Mouse (Mus musculus): ENCODE results near the gene Mcm2.

Mcm2 gene

GRCm38 (mm10) chr6:88898534-88899048 is at the start of gene Mcm2:
Gene Mcm2 (minus strand): TSS chr6:88898780.
- peak; percentile 89 to 95 for DNase-seq

DNA sequence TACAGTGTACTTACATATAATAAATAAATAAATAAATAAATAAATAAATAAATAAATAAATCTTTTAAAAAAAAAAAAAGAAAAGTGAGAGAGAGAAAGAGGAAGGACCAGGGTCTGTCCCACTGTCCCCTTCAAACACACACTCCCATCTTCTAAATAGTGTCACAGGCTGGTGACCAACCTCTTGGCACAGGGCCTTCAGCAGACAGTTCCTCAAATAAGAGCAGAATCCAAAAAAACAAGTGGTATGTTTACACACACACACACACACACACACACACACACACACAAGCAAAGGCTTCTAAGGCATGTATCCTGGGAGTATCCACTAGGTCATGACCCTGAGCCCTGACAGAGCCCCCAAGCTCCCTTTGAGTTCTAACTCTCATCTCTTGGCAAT is 49.2 kb upstream of the Mcm2 start:
- DNase-seq = no peak

- no peak for DNase-seq
Observed at GRCm38 (mm10) chr6:88946442-88946841, 47.9 kb upstream of the Mcm2 start.

GRCm38 (mm10) chr6:88943666-88944065 is 45.1 kb upstream of the Mcm2 start:
- no peak for DNase-seq

DNA sequence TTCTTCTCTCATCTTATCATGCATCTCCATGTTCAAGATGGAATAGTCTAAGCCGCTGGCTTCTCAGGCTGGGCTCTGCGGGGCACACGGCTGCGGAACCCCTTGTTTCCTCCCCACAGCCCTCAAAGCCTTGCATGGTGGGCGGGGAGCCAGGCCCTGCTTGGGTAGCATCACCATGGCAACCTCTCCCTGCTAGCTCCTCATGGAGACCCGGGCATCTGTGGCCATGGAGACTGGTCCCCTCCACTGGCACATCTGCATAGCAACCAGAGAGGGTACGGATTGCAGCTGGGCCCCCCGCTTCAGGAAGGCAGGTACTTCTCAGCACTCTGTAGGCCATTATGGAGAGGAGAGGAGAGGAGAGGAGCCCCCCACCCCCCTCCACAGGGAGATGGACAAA is 44.0 kb upstream of the Mcm2 start:
- no peak for DNase-seq

DNA sequence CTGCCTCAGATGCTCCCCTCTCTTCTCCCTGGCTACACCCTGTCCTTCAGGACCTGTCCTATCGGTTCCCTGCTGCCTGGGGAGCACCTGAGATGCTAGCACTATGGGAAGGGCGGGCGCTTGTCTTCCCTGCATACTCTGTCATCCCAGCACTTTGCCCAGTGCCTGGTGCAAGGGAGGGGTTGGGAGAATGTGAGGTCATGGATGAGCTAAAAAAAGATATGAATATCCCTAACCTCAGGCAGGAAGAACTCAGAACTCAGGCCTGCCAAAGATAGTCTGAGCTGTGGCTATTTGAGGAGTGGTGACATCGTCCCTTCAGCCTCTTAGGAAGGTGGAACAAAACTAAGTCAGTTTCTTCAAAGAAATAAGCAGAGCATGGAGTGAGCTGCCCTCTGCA is 43.0 kb upstream of the Mcm2 start:
- DNase-seq = no peak

GRCm38 (mm10) chr6:88940090-88940916 is 41.7 kb upstream of the Mcm2 start:
- DNase-seq = no peak

DNA sequence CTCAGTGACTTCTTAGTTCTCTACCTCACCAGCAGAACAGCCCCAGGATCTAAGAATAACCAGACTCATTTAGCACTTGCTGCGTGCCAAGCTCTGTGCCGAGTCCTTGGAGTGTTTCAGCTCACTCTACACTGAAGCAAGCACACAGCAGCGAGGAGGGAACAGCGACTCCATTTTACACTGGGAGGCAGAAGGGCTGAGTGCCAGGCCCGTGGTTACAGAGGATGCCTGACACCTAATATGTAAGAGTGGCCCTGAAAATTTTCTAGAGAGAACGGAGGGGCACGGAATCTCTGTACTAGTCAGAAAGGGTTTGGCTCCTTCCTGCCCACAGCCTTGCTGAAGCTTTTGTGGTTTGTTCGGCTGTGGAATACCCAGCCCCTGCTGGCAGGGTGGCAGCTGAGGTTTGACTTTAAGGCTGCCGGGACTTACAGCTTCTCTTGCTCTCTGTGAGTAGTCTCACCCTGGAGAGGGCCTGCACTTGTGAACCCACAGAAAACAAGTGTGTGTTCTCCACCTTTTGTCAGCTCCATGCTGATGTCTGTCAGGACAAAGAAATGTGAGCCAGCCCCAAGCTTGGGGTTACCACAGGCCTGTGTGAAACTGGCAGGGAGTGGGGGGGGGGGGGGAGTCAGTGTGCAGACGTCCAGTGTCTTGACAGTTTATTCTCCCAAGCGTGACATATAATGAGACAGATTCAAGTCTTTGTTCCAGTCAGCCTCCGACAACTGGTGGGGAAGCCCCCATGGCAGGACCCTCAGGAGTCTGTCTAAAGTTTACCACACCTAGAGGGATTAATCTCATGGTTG is 40.9 kb upstream of the Mcm2 start:
- no peak for DNase-seq

GRCm38 (mm10) chr6:88938664-88939055 is 40.1 kb upstream of the Mcm2 start:
- no peak for DNase-seq

GRCm38 (mm10) chr6:88937971-88938663 is 39.5 kb upstream of the Mcm2 start:
- no peak for DNase-seq

DNA sequence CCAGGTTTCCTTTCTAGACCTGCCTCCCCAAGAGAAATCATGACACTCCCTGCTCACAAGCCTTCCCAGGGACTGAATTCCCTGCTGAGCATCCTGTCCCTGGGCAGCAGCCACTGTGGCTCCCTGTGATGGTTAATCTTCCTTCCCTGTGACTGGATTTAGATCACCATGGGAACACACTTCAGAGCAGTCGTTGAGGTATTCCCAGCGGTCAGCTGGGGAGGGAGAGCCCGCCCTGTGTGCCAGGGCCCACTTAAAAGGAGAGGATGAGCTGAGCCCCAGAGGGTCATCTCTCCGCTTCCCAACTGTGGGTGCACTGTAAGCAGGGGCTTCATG is 38.6 kb upstream of the Mcm2 start:
- DNase-seq = no peak

DNA sequence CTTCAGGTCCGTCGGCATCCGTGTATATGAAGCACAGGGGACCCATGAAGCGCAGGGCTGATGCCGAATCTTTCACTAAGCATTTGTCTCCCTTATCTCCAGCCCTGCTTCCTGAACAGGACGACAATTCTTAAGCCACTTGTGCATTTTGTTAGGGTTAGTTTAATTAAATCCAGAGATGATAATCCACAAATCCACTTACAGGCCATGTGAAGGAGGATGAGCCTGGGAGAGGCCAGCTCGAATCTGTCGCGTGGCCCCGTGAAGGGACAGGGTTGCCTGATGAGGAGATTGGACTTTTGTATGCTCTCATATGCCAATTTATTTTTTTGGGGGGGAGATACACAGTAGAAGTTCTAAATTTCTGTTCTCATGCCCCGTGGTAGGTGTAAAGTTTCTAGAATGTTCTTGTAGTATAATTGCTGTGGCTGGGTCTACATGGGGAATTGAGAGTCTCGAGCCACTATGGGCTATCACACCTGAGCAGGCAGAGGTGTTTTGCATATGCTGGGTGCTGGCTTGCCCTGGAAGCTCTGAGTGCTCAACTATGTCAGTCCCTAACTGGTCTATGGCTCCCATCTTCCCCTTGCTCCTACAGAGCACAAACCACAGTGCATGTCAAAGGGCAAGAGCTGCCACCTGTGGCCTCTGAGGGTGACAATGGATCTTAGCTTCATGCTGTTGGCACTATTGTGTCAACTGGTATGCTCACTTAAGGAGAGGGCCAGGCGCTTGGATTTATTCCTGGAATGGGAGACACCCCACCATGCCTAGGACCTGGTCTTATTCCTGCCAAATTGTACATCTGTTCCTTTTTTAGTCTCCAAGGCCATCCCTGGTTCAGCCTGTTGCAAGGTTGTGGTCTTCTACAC is 38.0 kb upstream of the Mcm2 start:
- no peak for DNase-seq

- DNase-seq = peak; percentile 59 to 71
Observed at GRCm38 (mm10) chr6:88935735-88936276, 37.2 kb upstream of the Mcm2 start.

DNA sequence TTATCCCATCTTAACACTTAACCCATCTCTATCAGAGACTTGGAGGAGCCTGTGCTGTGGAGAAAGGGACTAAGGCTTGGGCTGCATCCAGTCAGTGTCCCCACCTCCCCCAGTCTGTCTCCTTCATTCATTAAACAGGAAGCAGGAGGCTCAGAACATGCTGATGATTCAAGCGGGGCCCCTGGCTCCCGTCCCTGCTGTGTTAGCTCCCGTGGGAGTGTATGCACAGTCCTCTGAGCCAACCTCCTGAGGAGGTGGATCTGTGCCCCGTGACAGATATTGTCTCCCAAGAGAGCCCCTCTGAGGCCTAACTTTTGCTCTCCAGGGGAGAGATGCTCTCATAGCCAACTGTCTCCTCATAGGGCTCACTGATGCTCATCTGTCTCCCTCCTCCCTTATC is 36.2 kb upstream of the Mcm2 start:
- DNase-seq = no peak

GRCm38 (mm10) chr6:88934132-88934531 is 35.6 kb upstream of the Mcm2 start:
- DNase-seq = no peak

DNA sequence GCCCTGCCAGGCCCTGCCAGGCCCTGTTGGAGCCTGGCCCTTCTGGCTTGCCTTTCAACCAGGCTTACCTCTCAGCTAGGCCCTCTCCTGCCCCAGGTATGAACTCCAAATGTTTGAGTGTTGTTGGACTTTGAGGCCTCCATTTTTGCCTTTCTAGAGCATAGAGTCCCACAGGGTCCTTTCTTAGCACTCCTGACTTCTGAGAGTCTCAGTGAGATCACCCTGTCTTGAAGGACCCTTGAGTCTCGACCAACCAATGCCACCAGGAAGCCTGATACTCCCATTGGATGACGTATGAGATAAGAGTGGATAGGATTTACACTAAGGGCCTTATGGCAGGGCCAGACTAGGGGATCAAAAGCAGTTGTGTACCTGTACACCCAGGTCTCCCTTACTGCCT is 32.9 kb upstream of the Mcm2 start:
- no peak for DNase-seq

- no peak for DNase-seq
Observed at GRCm38 (mm10) chr6:88930049-88930448, 31.5 kb upstream of the Mcm2 start.

GRCm38 (mm10) chr6:88929451-88929850 is 30.9 kb upstream of the Mcm2 start:
- DNase-seq = no peak

GRCm38 (mm10) chr6:88928576-88928975 is 30.0 kb upstream of the Mcm2 start:
- DNase-seq = no peak

- DNase-seq = peak; percentile 60 to 65
Observed at GRCm38 (mm10) chr6:88928026-88928425, 29.4 kb upstream of the Mcm2 start.

- peak; percentile 77 to 87 for DNase-seq
Observed at GRCm38 (mm10) chr6:88927595-88927994, 29.0 kb upstream of the Mcm2 start.

GRCm38 (mm10) chr6:88926870-88927269 is 28.3 kb upstream of the Mcm2 start:
- DNase-seq = no peak

Data from cerebellum, adult 18-20 months (tissue).